Mouse (Mus musculus): ENCODE data around the gene Ghdc. TPM values are rescaled to one million over a fixed set of nuclear protein-coding genes. Genes with fewer than 3 reads are reported as not detected.

Ghdc gene
- polyA plus RNA-seq, 1 experiment from 2014 or later: 8.4 TPM

- H3K4me3 ChIP-seq (ENCODE audit: low read length): no peak overlapping the region
- H3K4me2 ChIP-seq (replicated peaks; ENCODE audit: low read depth, low read length): no peak overlapping the region
- H3K27me3 ChIP-seq (ENCODE audit: insufficient read depth, low read length): no peaks in the 10 kb centered on the region
- no peak overlapping the region for H3K27ac ChIP-seq (ENCODE audit: low read length)
- no peaks in the 10 kb centered on the region; the same call in 1 of the 2 replicates for H3K4me1 ChIP-seq (ENCODE audit: insufficient read depth, low read length)
- 77% methylated on average over 3 of the region's 3 CpGs for WGBS
- no peak for ATAC-seq (ENCODE audit: low FRiP score, low TSS enrichment)
- peaks cover 10% of the 10 kb centered on the region; the same call in 1 of the 2 replicates for H3K36me3 ChIP-seq (ENCODE audit: insufficient read depth, low read length)
- H3K9me3 ChIP-seq (ENCODE audit: low read length): no peaks in the 10 kb centered on the region
- H3K9ac ChIP-seq (replicated peaks; ENCODE audit: low read length): no peak overlapping the region
These were observed 18.9 kb upstream of the Ghdc start for GRCm38 (mm10) chr11:100789702-100790101.

GRCm38 (mm10) chr11:100785774-100786173 is 15.0 kb upstream of the Ghdc start:
- no peak overlapping the region for H3K9ac ChIP-seq (replicated peaks; ENCODE audit: low read length)
- H3K4me3 ChIP-seq (ENCODE audit: low read length): no peak overlapping the region
- H3K9me3 ChIP-seq (ENCODE audit: low read length): no peaks in the 10 kb centered on the region
- no peak overlapping the region for H3K4me2 ChIP-seq (replicated peaks; ENCODE audit: low read depth, low read length)
- H3K4me1 ChIP-seq (ENCODE audit: insufficient read depth, low read length): no peaks in the 10 kb centered on the region; the same call in 1 of the 2 replicates
- H3K27ac ChIP-seq (ENCODE audit: low read length): no peak overlapping the region
- 92% methylated on average over 2 of the region's 2 CpGs for WGBS
- H3K27me3 ChIP-seq (ENCODE audit: insufficient read depth, low read length): no peaks in the 10 kb centered on the region
- H3K36me3 ChIP-seq (ENCODE audit: insufficient read depth, low read length): peaks cover 22% of the 10 kb centered on the region
- ATAC-seq (ENCODE audit: low FRiP score, low TSS enrichment): no peak

DNA sequence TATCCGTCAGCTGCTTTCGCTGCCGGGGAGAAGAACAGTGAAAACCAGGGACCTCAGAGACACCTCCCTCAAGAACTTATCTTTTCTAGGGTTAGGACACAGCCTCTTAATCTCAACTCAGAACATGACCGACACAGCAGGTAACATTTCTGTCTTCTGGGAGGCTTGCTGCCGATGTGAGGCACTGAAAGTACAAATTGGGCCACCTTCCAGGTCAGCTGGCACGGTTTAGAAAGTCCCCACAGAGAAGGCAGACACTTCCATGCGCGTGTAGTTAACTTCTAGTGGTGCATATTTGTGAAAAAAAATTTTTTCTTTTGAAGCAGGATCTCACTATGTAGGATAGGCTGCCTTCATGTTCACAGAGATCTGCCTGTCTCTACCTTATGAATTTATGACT is 13.5 kb upstream of the Ghdc start:
- 85% methylated on average over 8 of the region's 8 CpGs for WGBS
- Histone ChIP-seq H3K27me3 (ENCODE audit: insufficient read depth, low read length) (no peaks in the 10 kb centered on the region), H3K9ac (replicated peaks; ENCODE audit: low read length) (no peak overlapping the region), H3K9me3 (ENCODE audit: low read length) (no peaks in the 10 kb centered on the region), H3K4me2 (replicated peaks; ENCODE audit: low read depth, low read length) (no peak overlapping the region), H3K36me3 (ENCODE audit: insufficient read depth, low read length) (peaks cover 16% of the 10 kb centered on the region), H3K4me3 (ENCODE audit: low read length) (no peak overlapping the region), H3K27ac (ENCODE audit: low read length) (no peak overlapping the region), H3K4me1 (ENCODE audit: insufficient read depth, low read length) (no peaks in the 10 kb centered on the region; the same call in 1 of the 2 replicates)
- no peak for ATAC-seq (ENCODE audit: low FRiP score, low TSS enrichment)

GRCm38 (mm10) chr11:100782568-100782967 is 11.8 kb upstream of the Ghdc start:
- WGBS: 87% methylated on average over 13 of the region's 13 CpGs
- Histone ChIP-seq H3K4me1 (ENCODE audit: insufficient read depth, low read length) (no peaks in the 10 kb centered on the region; the same call in 1 of the 2 replicates), H3K4me2 (replicated peaks; ENCODE audit: low read depth, low read length) (no peak overlapping the region), H3K27ac (ENCODE audit: low read length) (no peak overlapping the region), H3K9ac (replicated peaks; ENCODE audit: low read length) (no peak overlapping the region), H3K36me3 (ENCODE audit: insufficient read depth, low read length) (peaks cover 16% of the 10 kb centered on the region), H3K4me3 (ENCODE audit: low read length) (no peak overlapping the region), H3K9me3 (ENCODE audit: low read length) (no peaks in the 10 kb centered on the region), H3K27me3 (ENCODE audit: insufficient read depth, low read length) (no peaks in the 10 kb centered on the region)
- ATAC-seq (ENCODE audit: low FRiP score, low TSS enrichment): no peak

DNA sequence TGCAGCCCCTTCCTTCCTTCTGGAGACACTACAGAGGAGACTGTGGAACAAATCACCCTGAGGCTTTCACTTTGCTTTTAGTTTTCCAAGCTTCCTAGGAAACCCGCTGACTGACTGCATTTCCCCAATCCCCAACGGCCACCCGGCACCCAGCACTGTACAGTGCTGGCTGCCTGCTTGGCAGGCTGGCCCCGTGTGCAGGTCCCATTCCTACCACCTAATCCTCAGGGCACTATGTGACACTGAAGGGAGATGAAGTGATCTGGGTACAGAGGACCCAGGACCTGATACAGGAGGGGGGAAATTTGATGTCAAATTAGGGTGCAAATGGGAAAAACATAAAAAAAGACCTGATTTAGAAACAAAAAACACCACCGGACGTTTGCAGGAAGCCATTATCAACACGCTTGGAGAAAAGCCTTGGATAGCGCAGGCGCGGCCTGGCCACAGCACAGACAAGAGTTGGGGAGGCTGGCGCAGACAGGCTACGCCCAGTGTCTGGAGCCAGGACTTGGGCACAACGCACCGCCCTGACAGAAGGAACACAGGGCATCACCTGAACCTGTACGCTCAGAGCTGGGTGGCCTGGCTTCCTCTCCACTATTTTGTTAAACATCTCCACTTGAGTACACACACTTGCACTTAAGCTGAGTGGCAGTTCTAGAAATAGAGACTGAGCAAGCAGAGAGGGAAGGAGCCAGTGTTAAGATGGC is 11.2 kb upstream of the Ghdc start:
- WGBS: 83% methylated on average over 15 of the region's 15 CpGs
- H3K27ac ChIP-seq (ENCODE audit: low read length): no peak overlapping the region
- H3K4me3 ChIP-seq (ENCODE audit: low read length): no peak overlapping the region
- peaks cover 16% of the 10 kb centered on the region for H3K36me3 ChIP-seq (ENCODE audit: insufficient read depth, low read length)
- no peaks in the 10 kb centered on the region; the same call in 1 of the 2 replicates for H3K4me1 ChIP-seq (ENCODE audit: insufficient read depth, low read length)
- H3K27me3 ChIP-seq (ENCODE audit: insufficient read depth, low read length): no peaks in the 10 kb centered on the region
- H3K4me2 ChIP-seq (replicated peaks; ENCODE audit: low read depth, low read length): no peak overlapping the region
- no peak for ATAC-seq (ENCODE audit: low FRiP score, low TSS enrichment)
- no peak overlapping the region for H3K9ac ChIP-seq (replicated peaks; ENCODE audit: low read length)
- H3K9me3 ChIP-seq (ENCODE audit: low read length): no peaks in the 10 kb centered on the region

- no peak for ATAC-seq (ENCODE audit: low FRiP score, low TSS enrichment)
- no peaks in the 10 kb centered on the region for H3K9me3 ChIP-seq (ENCODE audit: low read length)
- 74% methylated on average over 8 of the region's 8 CpGs for WGBS
- H3K4me2 ChIP-seq (replicated peaks; ENCODE audit: low read depth, low read length): no peak overlapping the region
- H3K27me3 ChIP-seq (ENCODE audit: insufficient read depth, low read length): no peaks in the 10 kb centered on the region
- H3K36me3 ChIP-seq (ENCODE audit: insufficient read depth, low read length): peaks cover 16% of the 10 kb centered on the region
- no peak overlapping the region for H3K4me3 ChIP-seq (ENCODE audit: low read length)
- no peak overlapping the region for H3K27ac ChIP-seq (ENCODE audit: low read length)
- H3K4me1 ChIP-seq (ENCODE audit: insufficient read depth, low read length): no peaks in the 10 kb centered on the region
- H3K9ac ChIP-seq (replicated peaks; ENCODE audit: low read length): no peak overlapping the region
These were observed 9.5 kb upstream of the Ghdc start for GRCm38 (mm10) chr11:100780247-100780646.

GRCm38 (mm10) chr11:100778069-100778468 is 7.3 kb upstream of the Ghdc start:
- Histone ChIP-seq H3K36me3 (ENCODE audit: insufficient read depth, low read length) (peaks cover 12% of the 10 kb centered on the region), H3K4me2 (replicated peaks; ENCODE audit: low read depth, low read length) (no peak overlapping the region), H3K4me3 (ENCODE audit: low read length) (no peak overlapping the region), H3K27me3 (ENCODE audit: insufficient read depth, low read length) (no peaks in the 10 kb centered on the region), H3K9me3 (ENCODE audit: low read length) (no peaks in the 10 kb centered on the region), H3K4me1 (ENCODE audit: insufficient read depth, low read length) (no peaks in the 10 kb centered on the region), H3K27ac (ENCODE audit: low read length) (no peak overlapping the region), H3K9ac (replicated peaks; ENCODE audit: low read length) (no peak overlapping the region)
- WGBS: 71% methylated on average over 3 of the region's 3 CpGs
- ATAC-seq (ENCODE audit: low FRiP score, low TSS enrichment): no peak

DNA sequence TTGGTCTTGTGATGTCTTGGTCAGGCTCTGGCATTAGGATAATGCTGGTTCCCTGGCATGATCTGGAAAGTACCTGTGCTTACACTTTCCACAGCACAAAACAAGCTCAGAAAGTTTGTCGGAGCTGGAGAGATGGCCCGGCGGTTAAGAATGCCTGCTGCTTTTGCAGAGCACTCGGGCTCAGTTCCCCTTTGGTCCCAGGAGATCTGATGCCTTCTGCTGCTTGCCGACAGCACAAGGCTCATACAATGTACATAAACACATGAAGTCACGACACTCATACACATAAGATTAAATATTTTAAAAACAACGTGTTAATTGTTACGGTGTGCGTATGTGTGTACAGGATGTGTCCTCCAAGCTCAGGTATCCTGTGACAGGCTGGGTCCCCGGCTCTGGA is 5.2 kb upstream of the Ghdc start:
- WGBS: 88% methylated on average over 10 of the region's 10 CpGs
- Histone ChIP-seq H3K4me2 (replicated peaks; ENCODE audit: low read depth, low read length) (no peak overlapping the region), H3K27me3 (ENCODE audit: insufficient read depth, low read length) (no peaks in the 10 kb centered on the region), H3K9me3 (ENCODE audit: low read length) (no peaks in the 10 kb centered on the region), H3K4me3 (ENCODE audit: low read length) (no peak overlapping the region), H3K27ac (ENCODE audit: low read length) (no peak overlapping the region), H3K36me3 (ENCODE audit: insufficient read depth, low read length) (no peaks in the 10 kb centered on the region), H3K4me1 (ENCODE audit: insufficient read depth, low read length) (no peaks in the 10 kb centered on the region), H3K9ac (replicated peaks; ENCODE audit: low read length) (no peak overlapping the region)
- ATAC-seq (ENCODE audit: low FRiP score, low TSS enrichment): no peak

DNA sequence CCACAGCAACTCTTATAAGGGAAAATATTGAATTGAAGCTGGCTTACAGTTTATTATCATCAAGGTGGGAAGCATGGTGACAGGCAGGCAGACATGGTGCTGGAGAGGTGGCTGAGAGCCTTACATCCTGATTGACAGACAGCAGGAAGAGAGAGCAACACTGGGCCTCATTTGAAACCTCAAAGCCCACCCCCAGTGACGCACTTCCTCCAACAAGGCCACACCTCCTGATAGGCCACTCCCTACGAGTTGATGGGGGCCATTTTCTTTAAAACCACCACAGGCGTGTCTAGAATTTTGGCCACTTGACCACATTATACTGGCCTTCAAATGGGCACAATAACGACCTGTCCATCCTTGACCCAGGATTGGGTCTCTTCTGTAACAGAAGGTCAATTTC is 3.5 kb upstream of the Ghdc start:
- ATAC-seq (ENCODE audit: low FRiP score, low TSS enrichment): no peak
- no peaks in the 10 kb centered on the region for H3K9me3 ChIP-seq (ENCODE audit: low read length)
- H3K36me3 ChIP-seq (ENCODE audit: insufficient read depth, low read length): no peaks in the 10 kb centered on the region
- WGBS: 87% methylated on average over 4 of the region's 4 CpGs
- H3K4me3 ChIP-seq (ENCODE audit: low read length): no peak overlapping the region
- no peak overlapping the region for H3K4me2 ChIP-seq (replicated peaks; ENCODE audit: low read depth, low read length)
- H3K9ac ChIP-seq (replicated peaks; ENCODE audit: low read length): no peak overlapping the region
- H3K27me3 ChIP-seq (ENCODE audit: insufficient read depth, low read length): no peaks in the 10 kb centered on the region
- peaks cover 5% of the 10 kb centered on the region for H3K4me1 ChIP-seq (ENCODE audit: insufficient read depth, low read length)
- H3K27ac ChIP-seq (ENCODE audit: low read length): no peak overlapping the region

DNA sequence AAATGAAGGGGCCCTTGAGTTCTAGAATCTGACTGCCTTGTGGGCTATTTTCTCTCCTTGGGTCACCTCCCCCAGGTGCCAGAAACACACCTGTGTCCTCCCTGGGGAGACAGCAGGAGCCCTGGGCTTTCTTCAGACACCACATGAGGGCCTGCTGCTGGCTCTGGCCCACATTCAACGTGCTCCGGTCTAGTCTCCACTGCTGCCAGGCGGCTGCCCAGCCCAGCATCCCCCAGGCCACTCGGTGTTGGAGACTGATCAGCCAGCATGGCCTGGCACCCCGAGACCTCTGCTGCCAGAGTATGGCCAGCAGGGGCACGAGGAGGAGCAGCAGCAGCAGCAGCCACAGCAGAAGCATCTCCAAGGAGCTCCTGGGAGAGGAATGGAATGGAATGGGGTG is 777 bp downstream of the Ghdc start:
- Histone ChIP-seq H3K27ac (ENCODE audit: low read length) (no peak overlapping the region), H3K4me2 (replicated peaks; ENCODE audit: low read depth, low read length) (peak overlapping the region; percentile 57), H3K9ac (replicated peaks; ENCODE audit: low read length) (peak overlapping the region; percentile 74), H3K4me3 (ENCODE audit: low read length) (peak overlapping the region; percentile 64), H3K9me3 (ENCODE audit: low read length) (no peaks in the 10 kb centered on the region), H3K4me1 (ENCODE audit: insufficient read depth, low read length) (peaks cover 5% of the 10 kb centered on the region), H3K27me3 (ENCODE audit: insufficient read depth, low read length) (no peaks in the 10 kb centered on the region), H3K36me3 (ENCODE audit: insufficient read depth, low read length) (no peaks in the 10 kb centered on the region)
- ATAC-seq (ENCODE audit: low FRiP score, low TSS enrichment): no peak
- WGBS: 67% methylated on average over 6 of the region's 6 CpGs
